Mouse (Mus musculus) cerebellum, adult 11 months (tissue): ENCODE measurements around the gene Tspan13.

ENCODE experiments used
- DNase-seq: peaks from one replicate; pipeline ENCODE4 v3.0.0; 2022

Tspan13 gene

DNA sequence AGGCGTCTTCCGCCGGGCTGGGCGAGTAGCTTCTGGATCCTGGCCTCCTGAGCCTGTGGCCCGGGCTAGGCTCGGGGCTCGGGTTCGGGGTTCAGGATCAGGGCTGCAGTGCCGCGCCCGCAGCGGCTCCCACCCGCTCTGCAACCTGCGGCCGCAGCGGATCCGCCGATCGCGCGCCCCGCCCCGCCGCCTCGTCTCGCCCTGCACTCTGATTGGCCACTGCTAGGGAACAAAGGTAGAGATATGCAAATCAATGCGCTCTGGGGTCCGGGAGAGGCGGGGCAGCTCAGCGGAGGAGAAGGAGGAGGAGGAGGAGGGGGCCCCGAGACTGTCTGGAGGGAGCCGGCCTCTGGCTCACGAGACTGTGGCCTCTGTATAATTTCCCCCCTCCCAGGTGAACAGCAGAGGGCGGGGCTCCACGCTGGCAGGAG lies at the start of gene Tspan13:
TSS of gene Tspan13 (minus strand) at position 153 of the 431 bp plus-strand sequence.
- DNase-seq = peak; percentile 91

- DNase-seq = no peak
These were observed 49.7 kb upstream of the Tspan13 start for GRCm38 (mm10) chr12:36091964-36092363.

GRCm38 (mm10) chr12:36089221-36089620 lies 46.9 kb upstream of the Tspan13 start:
- no peak for DNase-seq

DNA sequence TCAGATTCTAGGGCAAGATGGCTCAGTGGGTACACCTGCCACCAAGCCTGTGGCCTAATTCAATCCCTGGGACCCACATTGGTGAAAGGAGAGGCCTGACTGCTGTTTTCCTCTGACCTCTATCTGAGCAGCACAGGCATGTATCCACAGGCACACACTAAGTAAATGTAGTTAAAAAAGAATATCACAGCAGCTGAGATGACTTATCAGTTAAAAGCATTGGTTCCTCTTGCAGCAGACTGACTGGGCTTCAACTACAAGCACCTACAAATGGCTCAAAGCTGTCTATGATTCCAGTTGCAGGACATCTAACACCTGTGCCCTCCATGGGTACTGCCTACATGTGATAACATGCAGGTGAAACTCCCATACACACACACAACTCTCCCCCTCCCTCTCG lies 46.5 kb upstream of the Tspan13 start:
- no peak for DNase-seq

DNA sequence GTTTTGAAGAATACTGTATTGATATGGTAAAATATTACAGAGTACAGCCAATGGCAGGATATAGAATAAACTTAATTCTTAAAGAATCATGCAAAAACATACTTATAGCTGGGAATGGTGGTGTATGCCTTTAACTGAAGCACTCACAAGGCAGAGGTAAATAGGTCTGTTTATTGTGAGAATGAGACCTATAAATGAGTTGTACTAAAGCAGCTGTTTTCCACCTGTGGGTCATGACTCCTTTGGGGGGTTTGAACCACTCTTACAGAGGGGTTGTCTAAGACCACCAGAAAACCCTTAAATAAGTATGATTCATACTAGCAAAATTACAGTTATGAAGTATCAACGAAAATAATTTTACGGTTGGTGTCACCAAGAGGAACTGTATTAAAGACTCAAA lies 43.1 kb upstream of the Tspan13 start:
- no peak for DNase-seq

- no peak for DNase-seq
These were observed 36.0 kb upstream of the Tspan13 start for GRCm38 (mm10) chr12:36078101-36078899.

- DNase-seq = no peak
These were observed 30.6 kb upstream of the Tspan13 start for GRCm38 (mm10) chr12:36072860-36073259.

- no peak for DNase-seq
These were observed 27.9 kb upstream of the Tspan13 start for GRCm38 (mm10) chr12:36070231-36070630.

- DNase-seq = no peak
These were observed 25.2 kb upstream of the Tspan13 start for GRCm38 (mm10) chr12:36067538-36067937.

DNA sequence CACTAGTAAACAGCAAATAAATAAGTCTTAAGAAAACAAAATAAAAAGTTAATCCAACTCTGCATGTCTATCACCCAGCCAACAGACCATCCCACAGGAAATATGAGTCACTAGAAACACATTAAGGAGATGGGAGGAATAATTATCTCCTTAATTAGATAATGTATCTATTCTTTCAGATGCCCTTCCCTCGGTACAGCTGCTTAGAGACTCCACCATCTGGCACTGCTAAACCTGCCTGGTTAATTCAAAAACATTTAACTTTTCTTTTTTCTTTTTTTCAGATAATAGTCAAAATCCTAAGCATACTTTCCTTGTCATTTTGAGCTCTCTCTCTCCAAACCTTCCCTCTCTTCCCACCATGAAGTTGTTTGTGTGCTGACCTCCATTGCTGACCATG lies 23.6 kb upstream of the Tspan13 start:
- DNase-seq = no peak

DNA sequence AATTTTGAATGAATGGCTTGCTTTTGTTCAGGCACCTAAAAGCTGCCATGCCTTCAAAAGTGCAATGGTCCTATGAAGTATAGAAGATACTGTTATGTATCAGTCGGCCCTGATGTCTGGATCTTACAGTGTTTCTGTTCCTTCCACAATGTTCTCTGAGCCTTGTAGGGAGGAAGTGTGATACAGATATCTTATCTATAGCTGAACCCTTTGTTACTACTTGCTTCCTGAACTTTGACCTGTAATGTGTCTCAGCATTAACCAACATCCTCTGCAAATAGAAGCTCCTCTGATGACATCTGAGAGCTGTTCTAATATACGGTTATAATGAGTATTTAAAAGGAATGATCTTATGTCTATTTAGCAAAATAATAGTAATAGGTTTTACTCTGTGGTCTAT lies 15.4 kb upstream of the Tspan13 start:
- DNase-seq = no peak

- DNase-seq = no peak
These were observed 8.0 kb upstream of the Tspan13 start for GRCm38 (mm10) chr12:36050276-36050675.

DNA sequence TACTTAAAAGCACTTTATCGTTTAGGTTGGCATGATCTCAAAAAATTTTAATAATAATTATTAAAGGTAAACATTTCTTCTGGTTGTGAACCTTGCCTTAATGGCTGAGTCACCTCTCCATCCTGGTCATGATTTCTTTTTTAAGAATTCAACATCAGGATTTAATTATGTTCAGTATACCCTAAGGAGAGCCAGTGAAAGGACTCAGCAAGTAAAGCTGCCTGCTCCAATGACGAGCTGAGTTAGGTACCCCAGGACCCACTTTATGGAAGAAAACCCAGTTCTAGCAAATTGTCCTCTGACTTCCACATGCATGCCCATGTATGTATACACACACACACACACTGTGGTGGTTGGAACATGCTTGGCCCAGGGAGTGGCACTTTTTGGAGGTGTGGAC lies 5.3 kb upstream of the Tspan13 start:
- no peak for DNase-seq

DNA sequence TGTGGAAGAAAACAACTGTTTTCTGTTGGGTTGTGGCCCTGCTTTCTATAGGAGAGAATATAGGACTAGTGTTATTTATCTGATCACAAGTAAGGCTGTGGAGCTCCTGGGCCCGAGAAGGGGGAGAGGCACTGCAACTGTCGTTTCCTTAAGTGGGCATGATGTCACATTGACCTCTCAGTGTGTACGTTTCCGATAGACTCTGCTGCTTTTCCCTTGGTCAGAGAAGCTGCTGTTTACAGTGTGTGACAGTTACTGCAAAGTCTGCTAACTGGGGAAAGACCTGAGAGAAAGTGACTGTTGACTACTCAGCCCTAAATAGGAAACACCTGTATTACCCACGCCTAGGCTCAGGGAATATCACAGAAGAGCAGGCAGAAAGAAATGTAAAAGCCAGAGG lies 3.9 kb upstream of the Tspan13 start:
- no peak for DNase-seq

- no peak for DNase-seq
These were observed 2.4 kb upstream of the Tspan13 start for GRCm38 (mm10) chr12:36044691-36045090.

DNA sequence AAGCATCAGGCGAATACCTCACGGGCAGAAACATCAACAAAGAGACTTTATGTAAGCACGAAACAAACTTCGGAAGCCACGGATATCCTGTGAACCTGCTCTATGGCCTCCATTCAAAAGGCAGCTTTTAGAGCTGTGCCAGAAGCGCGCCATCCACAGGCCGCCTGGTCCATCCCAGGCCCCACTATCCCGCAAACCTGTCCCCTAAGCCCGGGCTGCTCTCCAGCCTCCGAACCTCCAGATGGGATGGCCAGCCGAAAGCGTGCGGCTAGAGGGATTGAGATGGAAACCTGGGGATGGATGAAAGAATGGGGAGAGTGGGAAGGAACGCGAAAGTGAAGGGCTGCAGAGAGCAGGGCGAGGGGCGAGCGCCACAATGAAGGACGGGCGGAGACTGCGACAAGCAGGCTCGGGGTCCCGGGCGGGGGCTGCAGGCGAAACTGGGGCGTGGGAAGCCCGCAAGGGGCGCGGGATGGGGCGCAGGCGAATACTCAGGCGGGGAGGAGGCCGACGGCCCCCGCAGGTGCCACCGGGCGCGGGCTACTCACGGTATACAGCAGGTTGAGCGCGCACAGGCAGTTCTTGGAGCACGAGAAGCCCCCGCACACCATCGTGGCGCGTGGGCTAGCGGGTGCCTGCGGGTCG lies 475 bp downstream of the Tspan13 start:
- peak; percentile 73 for DNase-seq

GRCm38 (mm10) chr12:36041281-36041589 lies 1.1 kb downstream of the Tspan13 start:
- DNase-seq = no peak

DNA sequence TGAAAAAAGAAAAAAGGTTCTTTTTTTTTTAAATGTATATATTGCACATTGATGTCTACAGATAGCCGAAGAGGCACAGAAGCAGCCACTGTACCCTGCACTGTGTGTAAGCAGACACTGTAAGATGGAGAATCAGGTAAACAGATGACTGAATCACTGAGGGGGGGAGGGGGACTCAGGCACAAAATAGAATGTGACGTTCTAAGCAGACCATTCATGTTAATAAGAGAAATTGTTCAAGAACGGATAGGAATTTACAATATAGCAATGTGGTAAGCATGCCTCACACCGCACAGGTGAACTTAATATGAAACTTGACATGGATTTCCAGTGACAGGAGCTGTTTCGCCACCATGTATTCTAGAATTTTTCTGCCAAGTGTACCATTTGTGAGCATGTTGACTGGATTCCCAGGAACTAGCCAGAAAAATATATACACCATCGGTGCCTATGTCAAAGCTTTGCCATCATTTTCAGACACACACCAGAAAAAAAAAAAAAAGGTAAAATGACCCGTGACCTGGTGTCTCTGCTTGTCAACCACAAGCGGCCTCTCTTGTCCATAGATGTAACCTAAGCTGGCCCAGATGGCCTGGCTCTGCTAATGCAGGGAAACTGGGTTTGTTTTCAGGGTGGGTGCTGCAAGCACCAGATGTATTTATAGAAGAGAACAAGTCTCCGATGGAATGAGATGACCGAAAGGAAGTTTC lies 1.6 kb downstream of the Tspan13 start:
- DNase-seq = peak; percentile 28

GRCm38 (mm10) chr12:36039541-36040084 lies 2.7 kb downstream of the Tspan13 start:
- no peak for DNase-seq

- no peak for DNase-seq
These were observed 5.5 kb downstream of the Tspan13 start for GRCm38 (mm10) chr12:36036776-36037175.

GRCm38 (mm10) chr12:36036121-36036520 lies 6.2 kb downstream of the Tspan13 start:
- DNase-seq = no peak

GRCm38 (mm10) chr12:36035501-36035900 lies 6.8 kb downstream of the Tspan13 start:
- no peak for DNase-seq

GRCm38 (mm10) chr12:36032419-36032818 lies 9.9 kb downstream of the Tspan13 start:
- no peak for DNase-seq
